Mouse (Mus musculus): ENCODE measurements around the gene Fcer2a. TPM values are rescaled to one million over a fixed set of nuclear protein-coding genes. Genes with fewer than 3 reads are reported as not detected.

The Fcer2a gene
- polyA plus RNA-seq, 1 experiment: 4.5 TPM

DNA sequence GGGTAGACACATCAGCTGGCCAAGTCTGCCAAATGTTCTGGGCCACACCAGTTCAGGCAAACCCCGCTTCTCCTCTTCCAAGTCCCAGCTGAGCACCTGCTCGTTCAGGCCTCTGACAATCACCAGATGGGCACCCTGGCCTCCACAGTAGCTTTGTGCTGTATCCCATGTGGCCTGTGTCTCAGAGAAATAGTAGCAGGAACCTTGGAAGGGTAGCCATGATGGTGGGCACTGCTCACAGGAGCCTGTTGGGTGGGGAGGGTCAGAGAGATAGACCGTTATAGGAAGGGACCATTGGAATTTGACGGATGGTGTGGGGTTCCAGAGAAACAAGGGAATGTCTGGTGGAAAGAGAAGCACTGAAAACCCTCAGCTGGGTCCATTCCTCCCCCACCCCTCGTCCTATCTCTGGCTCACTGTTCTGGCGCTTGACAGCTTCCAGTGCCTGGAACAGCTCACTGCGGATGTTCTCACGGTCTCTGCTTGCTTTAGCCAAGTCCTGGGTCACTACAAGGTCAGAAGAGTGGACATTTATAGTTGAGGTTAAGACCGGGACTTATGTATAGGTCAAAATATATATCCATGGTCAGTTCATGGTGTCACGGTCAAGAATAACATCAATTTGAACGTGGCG, 23.5 kb upstream of the Fcer2a start:
- TF ChIP-seq POLR2A (IDR thresholded peaks at IDR 0.05; ENCODE audit: low read depth, low read length) (no peak), CTCF (conservative IDR thresholded peaks at IDR 0.05; ENCODE audit: insufficient read depth, insufficient read length, low read depth, low read length) (no peak)
- Histone ChIP-seq H3K4me1 (ENCODE audit: control insufficient read depth, insufficient read depth, low read length) (no peaks in the 10 kb centered on the region), H3K4me3 (ENCODE audit: insufficient read depth, low read depth, low read length) (no peak overlapping the region), H3K27ac (ENCODE audit: insufficient read depth, low read depth, low read length) (no peak overlapping the region), H3K27me3 (replicated peaks; ENCODE audit: control insufficient read depth, insufficient read depth, low read length) (no peaks in the 10 kb centered on the region), H3K36me3 (ENCODE audit: control insufficient read depth, insufficient read depth, low read length) (no peaks in the 10 kb centered on the region)
- no peak for DNase-seq
- 55% methylated on average over 12 of the region's 12 CpGs for WGBS

DNA sequence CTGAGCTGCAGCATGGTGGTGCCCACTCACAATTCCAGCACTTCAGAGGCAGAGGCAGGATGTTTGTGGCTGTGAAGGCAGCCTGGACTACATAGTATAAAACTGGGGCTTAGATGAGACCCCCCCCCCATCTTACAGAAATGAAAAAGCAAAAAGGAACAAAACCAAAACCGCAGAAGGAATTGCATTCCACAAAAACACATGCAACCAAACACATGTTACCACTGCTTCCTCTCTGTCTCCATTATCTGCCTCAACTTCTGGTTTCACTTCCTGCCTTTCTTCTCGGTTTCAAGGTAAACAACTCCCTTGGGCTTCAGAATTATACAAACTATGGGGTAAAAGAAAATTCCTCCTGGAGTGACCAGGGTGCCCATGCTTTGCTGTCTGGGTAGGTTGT, 17.7 kb upstream of the Fcer2a start:
- peak; percentile 7 for DNase-seq
- Histone ChIP-seq H3K4me1 (ENCODE audit: control insufficient read depth, insufficient read depth, low read length) (no peaks in the 10 kb centered on the region), H3K27me3 (replicated peaks; ENCODE audit: control insufficient read depth, insufficient read depth, low read length) (no peaks in the 10 kb centered on the region), H3K36me3 (ENCODE audit: control insufficient read depth, insufficient read depth, low read length) (no peaks in the 10 kb centered on the region), H3K27ac (ENCODE audit: insufficient read depth, low read depth, low read length) (no peak overlapping the region), H3K4me3 (ENCODE audit: insufficient read depth, low read depth, low read length) (no peak overlapping the region)
- TF ChIP-seq POLR2A (IDR thresholded peaks at IDR 0.05; ENCODE audit: low read depth, low read length) (no peak), CTCF (conservative IDR thresholded peaks at IDR 0.05; ENCODE audit: insufficient read depth, insufficient read length, low read depth, low read length) (no peak)
- 38% methylated on average over 2 of the region's 2 CpGs for WGBS

DNA sequence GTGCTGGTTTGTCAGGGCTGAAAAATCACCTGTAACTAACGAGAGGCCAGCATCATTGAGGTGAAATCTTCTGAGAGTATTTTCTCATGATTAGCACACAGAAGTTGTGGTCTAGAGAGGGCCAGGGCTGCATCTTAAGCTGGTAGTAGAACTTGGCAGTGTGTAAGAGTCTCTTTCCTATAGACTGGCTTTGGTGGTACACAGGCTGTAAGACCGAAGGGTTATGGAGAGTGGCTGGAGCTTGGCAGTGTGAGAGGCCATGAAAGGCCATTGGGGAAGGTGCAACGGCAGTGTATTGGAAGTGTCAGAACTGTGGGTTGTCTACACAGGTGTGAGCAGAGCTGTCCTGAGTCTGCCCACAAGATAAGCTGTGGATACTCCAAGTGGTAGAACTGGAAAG, 16.3 kb upstream of the Fcer2a start:
- no peak overlapping the region for H3K27ac ChIP-seq (ENCODE audit: insufficient read depth, low read depth, low read length)
- no peaks in the 10 kb centered on the region for H3K4me1 ChIP-seq (ENCODE audit: control insufficient read depth, insufficient read depth, low read length)
- WGBS: 75% methylated on average over 3 of the region's 3 CpGs
- no peak overlapping the region for H3K4me3 ChIP-seq (ENCODE audit: insufficient read depth, low read depth, low read length)
- no peaks in the 10 kb centered on the region for H3K36me3 ChIP-seq (ENCODE audit: control insufficient read depth, insufficient read depth, low read length)
- TF ChIP-seq CTCF (conservative IDR thresholded peaks at IDR 0.05; ENCODE audit: insufficient read depth, insufficient read length, low read depth, low read length): no peak
- TF ChIP-seq POLR2A (IDR thresholded peaks at IDR 0.05; ENCODE audit: low read depth, low read length): no peak
- no peaks in the 10 kb centered on the region for H3K27me3 ChIP-seq (replicated peaks; ENCODE audit: control insufficient read depth, insufficient read depth, low read length)
- no peak for DNase-seq

DNA sequence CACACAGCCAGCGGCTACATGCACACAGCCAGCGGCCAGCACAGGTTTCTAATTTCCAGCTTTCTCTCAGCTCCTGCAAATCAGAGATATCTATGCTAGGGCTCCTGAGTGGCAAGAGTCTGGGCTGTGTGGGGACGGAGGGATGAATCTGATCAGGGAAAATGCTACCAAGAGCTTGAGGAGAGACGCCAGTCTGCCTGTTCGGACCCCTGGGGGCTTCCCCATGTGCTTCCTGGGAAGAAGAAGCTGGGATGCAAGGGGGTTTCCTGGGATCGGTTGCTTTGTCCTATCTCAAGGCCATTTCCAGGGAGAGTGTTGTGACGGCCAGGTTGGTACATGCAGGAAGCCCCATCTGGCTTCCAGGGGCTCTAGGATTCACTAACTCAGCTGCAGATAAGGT, 13.6 kb upstream of the Fcer2a start:
- TF ChIP-seq POLR2A (IDR thresholded peaks at IDR 0.05; ENCODE audit: low read depth, low read length): no peak
- no peak for TF ChIP-seq CTCF (conservative IDR thresholded peaks at IDR 0.05; ENCODE audit: insufficient read depth, insufficient read length, low read depth, low read length)
- 65% methylated on average over 7 of the region's 7 CpGs for WGBS
- no peaks in the 10 kb centered on the region for H3K36me3 ChIP-seq (ENCODE audit: control insufficient read depth, insufficient read depth, low read length)
- no peak for DNase-seq
- H3K4me3 ChIP-seq (ENCODE audit: insufficient read depth, low read depth, low read length): no peak overlapping the region
- no peaks in the 10 kb centered on the region for H3K27me3 ChIP-seq (replicated peaks; ENCODE audit: control insufficient read depth, insufficient read depth, low read length)
- H3K4me1 ChIP-seq (ENCODE audit: control insufficient read depth, insufficient read depth, low read length): no peaks in the 10 kb centered on the region
- H3K27ac ChIP-seq (ENCODE audit: insufficient read depth, low read depth, low read length): no peak overlapping the region

DNA sequence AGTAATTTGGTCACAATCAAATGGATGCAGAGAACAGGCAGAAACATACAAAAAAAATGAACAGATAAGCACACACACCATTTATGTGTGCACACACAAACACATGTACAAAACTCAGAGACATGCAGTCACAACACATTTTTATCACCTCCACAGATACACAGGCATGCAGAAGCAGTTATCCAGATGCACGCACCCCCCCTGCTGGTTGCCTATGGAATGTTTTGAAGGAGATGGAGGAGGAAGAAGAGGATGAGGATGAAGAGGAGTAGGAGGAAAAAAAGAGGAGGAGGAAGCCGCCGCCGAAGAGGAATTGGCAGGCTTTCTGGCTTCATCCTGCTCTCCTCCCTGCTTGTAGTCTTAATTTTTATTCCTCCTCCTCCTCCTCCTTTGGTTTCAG, 11.7 kb upstream of the Fcer2a start:
- Histone ChIP-seq H3K4me1 (ENCODE audit: control insufficient read depth, insufficient read depth, low read length) (no peaks in the 10 kb centered on the region), H3K4me3 (ENCODE audit: insufficient read depth, low read depth, low read length) (no peak overlapping the region), H3K36me3 (ENCODE audit: control insufficient read depth, insufficient read depth, low read length) (no peaks in the 10 kb centered on the region), H3K27ac (ENCODE audit: insufficient read depth, low read depth, low read length) (no peak overlapping the region), H3K27me3 (replicated peaks; ENCODE audit: control insufficient read depth, insufficient read depth, low read length) (no peaks in the 10 kb centered on the region)
- DNase-seq: peak; percentile 16
- TF ChIP-seq POLR2A (IDR thresholded peaks at IDR 0.05; ENCODE audit: low read depth, low read length) (no peak), CTCF (conservative IDR thresholded peaks at IDR 0.05; ENCODE audit: insufficient read depth, insufficient read length, low read depth, low read length) (peak; percentile 49)
- WGBS: 50% methylated on average over 4 of the region's 4 CpGs

DNA sequence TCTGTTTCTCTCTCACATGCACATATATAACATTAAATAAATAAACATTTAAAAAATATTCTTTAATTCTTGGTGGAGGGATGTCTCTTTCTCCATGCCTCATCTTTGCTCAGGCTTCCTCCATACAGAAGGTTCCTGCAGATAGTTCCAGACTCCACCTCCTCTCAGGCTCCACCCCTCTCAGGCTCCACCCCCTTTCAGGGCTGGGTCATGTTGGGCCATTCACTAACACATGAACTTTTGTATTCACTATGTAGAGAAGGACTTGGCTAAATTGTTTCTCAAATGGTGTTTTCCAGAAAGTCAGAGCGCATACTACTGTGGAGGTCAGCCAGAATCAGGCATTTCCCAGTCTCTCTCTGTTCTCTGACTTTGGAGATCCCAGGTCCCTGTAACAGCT, 7.5 kb upstream of the Fcer2a start:
- Histone ChIP-seq H3K27me3 (replicated peaks; ENCODE audit: control insufficient read depth, insufficient read depth, low read length) (no peaks in the 10 kb centered on the region), H3K27ac (ENCODE audit: insufficient read depth, low read depth, low read length) (no peak overlapping the region), H3K36me3 (ENCODE audit: control insufficient read depth, insufficient read depth, low read length) (no peaks in the 10 kb centered on the region), H3K4me1 (ENCODE audit: control insufficient read depth, insufficient read depth, low read length) (no peaks in the 10 kb centered on the region), H3K4me3 (ENCODE audit: insufficient read depth, low read depth, low read length) (no peak overlapping the region)
- no peak for DNase-seq
- WGBS: 89% methylated on average over 1 of the region's 1 CpGs
- TF ChIP-seq POLR2A (IDR thresholded peaks at IDR 0.05; ENCODE audit: low read depth, low read length): no peak
- no peak for TF ChIP-seq CTCF (conservative IDR thresholded peaks at IDR 0.05; ENCODE audit: insufficient read depth, insufficient read length, low read depth, low read length)

DNA sequence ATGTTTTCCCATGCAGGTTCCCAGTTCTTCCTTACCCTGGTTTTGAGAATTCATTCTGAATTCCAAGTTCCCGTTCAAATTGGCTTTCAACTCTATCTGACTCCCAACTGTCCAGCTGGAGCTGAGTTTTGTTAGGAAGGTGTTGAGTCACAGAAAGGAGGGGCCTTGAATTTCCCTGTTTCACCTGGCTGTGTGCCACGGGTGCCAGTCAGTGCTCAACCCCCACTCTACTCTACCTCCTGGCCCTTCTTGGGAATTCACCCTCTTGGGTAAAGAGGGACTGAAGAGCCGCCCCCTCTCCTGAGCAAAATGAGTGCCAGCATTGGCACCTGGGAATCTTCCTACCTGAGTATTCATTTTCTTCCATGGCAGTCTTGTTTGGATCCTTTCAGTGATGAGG, 3.2 kb downstream of the Fcer2a start:
- 61% methylated on average over 3 of the region's 3 CpGs for WGBS

More for the DNA sequence above, 3.2 kb downstream of the Fcer2a start:
- DNase-seq: no peak
- H3K27ac ChIP-seq (ENCODE audit: insufficient read depth, low read depth, low read length): no peak overlapping the region
- no peaks in the 10 kb centered on the region for H3K27me3 ChIP-seq (replicated peaks; ENCODE audit: control insufficient read depth, insufficient read depth, low read length)
- H3K4me1 ChIP-seq (ENCODE audit: control insufficient read depth, insufficient read depth, low read length): no peaks in the 10 kb centered on the region
- TF ChIP-seq POLR2A (IDR thresholded peaks at IDR 0.05; ENCODE audit: low read depth, low read length) (no peak), CTCF (conservative IDR thresholded peaks at IDR 0.05; ENCODE audit: insufficient read depth, insufficient read length, low read depth, low read length) (no peak)
- no peak overlapping the region for H3K4me3 ChIP-seq (ENCODE audit: insufficient read depth, low read depth, low read length)
- H3K36me3 ChIP-seq (ENCODE audit: control insufficient read depth, insufficient read depth, low read length): no peaks in the 10 kb centered on the region

All from kidney, adult 2 months (tissue).